Mouse (Mus musculus): ENCODE measurements around the gene Jph4. TPM values are rescaled to one million over a fixed set of nuclear protein-coding genes. Genes with fewer than 3 reads are reported as not detected.
A peak's percentile ranks its signal among the peaks of the same experiment; 100 is the strongest.

Gene Jph4
- polyA plus RNA-seq, 1 experiment from 2014 or later = 2.7 TPM

DNA sequence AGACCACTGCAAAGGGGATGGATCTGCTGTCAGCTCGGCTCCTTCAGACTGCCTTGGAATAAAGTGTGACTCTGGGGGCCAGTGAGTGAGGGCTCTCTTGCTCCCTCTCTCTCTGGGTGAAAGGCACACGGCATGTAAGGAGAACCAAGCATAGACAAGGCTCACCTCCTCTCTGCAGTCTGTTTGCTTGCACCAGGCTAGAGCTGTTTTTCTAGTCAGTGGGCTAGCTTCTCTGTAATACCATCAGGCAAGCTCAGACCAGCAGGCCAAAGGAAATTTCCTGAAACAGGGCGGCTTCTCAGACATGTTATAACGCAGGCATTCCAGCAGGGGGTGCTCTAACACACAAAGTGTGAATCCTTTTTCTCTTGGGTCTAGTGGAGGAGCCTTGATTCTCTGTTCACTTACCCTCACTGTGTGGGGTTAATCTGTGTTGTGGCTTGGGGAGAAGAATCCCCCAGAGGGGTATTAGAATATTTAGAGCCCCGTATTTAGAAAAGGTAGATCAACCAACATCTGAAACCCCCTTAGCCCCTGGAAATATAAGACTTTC is 31.7 kb upstream of the Jph4 start:
- 26% methylated on average over 5 of the region's 5 CpGs for WGBS
- Histone ChIP-seq H3K27ac (no peak overlapping the region), H3K9ac (no peak overlapping the region), H3K4me2 (no peak overlapping the region), H3K9me3 (no peaks in the 10 kb centered on the region), H3K4me3 (no peak overlapping the region), H3K36me3 (no peaks in the 10 kb centered on the region), H3K27me3 (no peaks in the 10 kb centered on the region), H3K4me1 (0 out of 2 replicates have a peak, but pooled peaks cover 3% of the 10 kb centered on the region)
- ATAC-seq (ENCODE audit: insufficient number of reproducible peaks, insufficient read depth, low FRiP score, low TSS enrichment, low read depth) = no peak

DNA sequence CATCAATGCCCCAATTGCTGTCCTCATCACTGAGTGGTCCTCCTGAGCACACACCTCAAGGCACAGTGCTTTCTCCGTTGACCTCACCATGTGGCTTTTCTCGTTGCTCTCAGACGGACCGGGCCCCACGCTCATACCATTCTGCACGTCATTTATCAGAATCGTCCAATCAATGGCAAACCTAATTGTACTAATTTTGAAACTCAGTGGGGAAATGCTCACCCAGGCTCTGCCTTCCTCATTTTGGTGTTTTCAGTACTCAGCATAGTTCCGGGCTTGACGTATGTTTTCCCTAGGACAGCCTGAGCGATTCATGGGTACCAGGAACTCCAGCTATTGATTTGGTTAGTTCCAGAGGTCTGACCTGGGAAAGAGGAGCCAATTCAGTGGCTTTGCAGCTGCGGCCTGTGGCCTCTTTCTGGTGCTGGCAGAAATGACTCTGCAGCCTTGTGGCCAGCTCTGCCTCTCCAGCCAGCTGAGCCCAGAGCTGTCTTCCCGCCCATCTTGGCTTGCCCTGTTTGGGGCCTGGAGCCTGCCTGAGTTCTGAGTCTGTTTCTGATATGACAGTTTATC is 30.2 kb upstream of the Jph4 start:
- Histone ChIP-seq H3K9ac (no peak overlapping the region), H3K4me1 (0 out of 2 replicates have a peak, but pooled peaks cover 3% of the 10 kb centered on the region), H3K36me3 (no peaks in the 10 kb centered on the region), H3K27me3 (no peaks in the 10 kb centered on the region), H3K27ac (no peak overlapping the region), H3K4me3 (no peak overlapping the region), H3K9me3 (no peaks in the 10 kb centered on the region), H3K4me2 (no peak overlapping the region)
- WGBS = 85% methylated on average over 12 of the region's 12 CpGs
- no peak for ATAC-seq (ENCODE audit: insufficient number of reproducible peaks, insufficient read depth, low FRiP score, low TSS enrichment, low read depth)

DNA sequence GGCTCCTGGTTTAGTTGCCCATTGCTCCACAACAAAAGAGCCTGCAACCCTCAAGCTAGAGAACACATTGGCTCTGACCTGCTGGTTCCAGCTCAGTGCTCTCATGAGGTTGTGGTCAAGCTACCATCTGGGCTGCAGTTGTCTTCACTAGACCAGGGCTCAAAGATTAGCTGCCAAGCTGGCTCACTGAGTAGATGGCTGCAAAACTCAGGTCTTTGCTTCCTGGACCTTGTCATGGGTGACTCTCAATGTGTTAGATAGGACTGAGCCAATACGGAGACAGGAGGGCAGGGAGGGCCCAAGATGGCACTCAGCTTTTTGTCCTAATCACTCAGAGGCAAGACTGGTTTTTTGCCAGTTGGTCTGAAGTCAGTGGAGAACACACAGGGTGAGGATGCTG is 29.6 kb upstream of the Jph4 start:
- WGBS = 88% methylated on average over 1 of the region's 1 CpGs
- ATAC-seq (ENCODE audit: insufficient number of reproducible peaks, insufficient read depth, low FRiP score, low TSS enrichment, low read depth) = no peak
- Histone ChIP-seq H3K4me3 (no peak overlapping the region), H3K27me3 (no peaks in the 10 kb centered on the region), H3K4me2 (no peak overlapping the region), H3K4me1 (0 out of 2 replicates have a peak, but pooled peaks cover 3% of the 10 kb centered on the region), H3K9me3 (no peaks in the 10 kb centered on the region), H3K27ac (no peak overlapping the region), H3K36me3 (no peaks in the 10 kb centered on the region), H3K9ac (no peak overlapping the region)

DNA sequence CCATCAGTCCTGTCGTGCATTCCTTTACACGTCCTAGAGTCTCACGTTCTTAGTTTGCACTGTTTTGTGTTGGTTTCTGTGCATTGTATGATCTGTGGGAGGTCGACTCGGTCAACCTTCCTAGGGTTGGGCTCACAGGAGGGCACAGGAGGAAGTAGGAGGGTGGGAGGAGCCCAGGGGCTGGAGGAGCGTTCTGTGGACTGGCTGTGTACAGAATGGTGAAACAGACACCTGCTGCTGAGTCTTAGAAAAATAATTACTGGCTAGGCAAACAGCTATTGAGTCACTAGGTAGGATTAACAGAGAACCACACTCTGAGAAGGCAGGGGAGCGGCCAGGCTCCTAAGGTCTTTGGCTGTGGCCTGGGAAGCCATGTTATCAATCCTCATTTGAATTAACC is 22.6 kb upstream of the Jph4 start:
- ATAC-seq (ENCODE audit: insufficient number of reproducible peaks, insufficient read depth, low FRiP score, low TSS enrichment, low read depth) = 0 out of 2 replicates have a peak, but pooled peaks have one; percentile 32
- H3K27me3 ChIP-seq = no peaks in the 10 kb centered on the region
- H3K9me3 ChIP-seq = no peaks in the 10 kb centered on the region
- no peak overlapping the region for H3K9ac ChIP-seq
- WGBS = 47% methylated on average over 7 of the region's 7 CpGs
- no peaks in the 10 kb centered on the region for H3K36me3 ChIP-seq
- no peak overlapping the region for H3K4me2 ChIP-seq
- no peak overlapping the region for H3K4me3 ChIP-seq
- H3K4me1 ChIP-seq = no peaks in the 10 kb centered on the region
- H3K27ac ChIP-seq = no peak overlapping the region

DNA sequence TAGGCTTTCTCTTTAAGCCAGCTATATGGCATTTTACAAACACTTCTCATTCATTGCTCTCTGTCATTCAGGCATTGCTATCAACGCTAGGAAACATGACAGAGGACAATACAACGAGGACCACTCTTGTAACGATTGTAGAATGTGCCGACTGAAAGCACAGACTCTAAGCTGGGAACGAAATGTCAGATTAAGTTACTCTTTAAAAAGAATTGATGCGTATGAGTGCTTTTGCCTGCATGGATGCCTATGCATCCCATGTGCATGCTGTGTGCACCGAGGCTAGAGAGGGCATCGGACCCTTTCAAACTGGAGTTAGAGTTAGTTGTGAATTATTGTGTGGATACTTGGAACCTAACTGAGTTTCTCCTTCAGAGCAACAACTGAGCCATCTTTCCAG is 18.9 kb upstream of the Jph4 start:
- WGBS = 75% methylated on average over 8 of the region's 8 CpGs
- Histone ChIP-seq H3K36me3 (no peaks in the 10 kb centered on the region), H3K4me1 (no peaks in the 10 kb centered on the region), H3K27ac (no peak overlapping the region), H3K4me3 (no peak overlapping the region), H3K27me3 (no peaks in the 10 kb centered on the region), H3K9ac (no peak overlapping the region), H3K9me3 (no peaks in the 10 kb centered on the region), H3K4me2 (no peak overlapping the region)
- no peak for ATAC-seq (ENCODE audit: insufficient number of reproducible peaks, insufficient read depth, low FRiP score, low TSS enrichment, low read depth)

DNA sequence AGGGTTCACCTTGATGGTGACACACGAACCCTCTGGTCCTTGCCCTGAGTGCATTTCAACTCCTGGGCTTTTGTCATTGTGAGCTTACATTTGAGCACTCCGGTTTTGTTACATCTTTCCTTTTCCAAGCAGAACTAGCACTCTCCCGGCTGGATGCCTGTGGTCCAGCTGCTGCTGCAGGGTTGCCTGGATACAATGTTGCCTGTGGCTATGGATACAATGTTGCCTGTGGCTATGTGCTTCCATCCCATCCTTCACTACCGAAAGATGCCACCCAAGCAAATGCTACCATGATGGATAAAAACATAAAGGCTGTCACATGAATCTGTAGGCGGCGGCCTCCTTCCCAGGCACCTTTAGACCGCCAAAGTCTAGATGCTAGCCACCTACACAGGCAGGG is 9.8 kb upstream of the Jph4 start:
- H3K27me3 ChIP-seq = no peaks in the 10 kb centered on the region
- peaks cover 13% of the 10 kb centered on the region for H3K4me1 ChIP-seq
- no peak overlapping the region for H3K9ac ChIP-seq
- H3K27ac ChIP-seq = no peak overlapping the region
- no peaks in the 10 kb centered on the region for H3K9me3 ChIP-seq
- no peaks in the 10 kb centered on the region for H3K36me3 ChIP-seq
- ATAC-seq (ENCODE audit: insufficient number of reproducible peaks, insufficient read depth, low FRiP score, low TSS enrichment, low read depth) = no peak
- WGBS = 82% methylated on average over 7 of the region's 7 CpGs
- H3K4me2 ChIP-seq = no peak overlapping the region
- no peak overlapping the region for H3K4me3 ChIP-seq

DNA sequence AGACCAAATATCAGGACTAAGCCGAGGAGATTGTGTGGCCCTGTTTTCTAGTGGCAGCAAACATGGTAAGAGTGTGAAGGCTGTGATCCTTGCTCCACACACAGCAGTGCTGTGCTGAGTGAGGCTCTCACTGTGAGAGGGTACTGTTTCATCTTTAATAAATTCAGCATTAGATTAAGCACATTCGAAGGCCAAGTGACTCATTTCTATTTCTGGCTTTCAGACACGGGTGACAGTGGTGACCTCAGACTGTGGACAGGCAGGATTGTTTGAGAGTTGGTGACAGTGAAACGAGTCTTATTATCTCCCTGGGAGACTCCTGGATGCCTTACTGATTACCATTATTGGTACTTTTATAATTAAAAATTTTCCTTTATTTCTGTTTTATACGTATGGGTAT is 9.0 kb upstream of the Jph4 start:
- no peaks in the 10 kb centered on the region for H3K9me3 ChIP-seq

DNA sequence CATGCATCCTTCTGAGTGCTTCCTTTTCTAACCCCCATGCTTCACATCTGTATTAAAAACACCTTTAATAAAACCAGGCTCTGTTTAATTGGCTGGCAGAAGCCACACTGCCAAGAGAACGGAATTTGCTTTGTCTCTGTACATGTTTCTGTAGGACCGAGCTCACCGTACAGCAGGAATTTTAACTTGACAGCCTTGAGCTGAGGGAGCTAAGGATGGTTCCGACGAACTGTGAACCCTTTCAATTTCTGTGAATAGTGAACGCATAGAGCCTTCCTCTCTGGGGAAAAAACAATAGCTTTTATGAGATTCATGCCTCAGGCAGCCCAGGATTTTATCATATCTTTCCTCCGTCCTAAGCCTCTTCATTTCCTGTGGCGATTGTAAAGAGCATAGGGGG is 5.6 kb upstream of the Jph4 start:
- Histone ChIP-seq H3K36me3 (no peaks in the 10 kb centered on the region), H3K4me2 (peak overlapping the region; percentile 45), H3K9me3 (no peaks in the 10 kb centered on the region), H3K4me1 (peaks cover 13% of the 10 kb centered on the region), H3K9ac (peak overlapping the region; percentile 33; the same call in 1 of the 2 replicates), H3K27ac (peak overlapping the region; percentile 39; the same call in 1 of the 2 replicates), H3K27me3 (peaks cover 7% of the 10 kb centered on the region), H3K4me3 (peak overlapping the region; percentile 12; the same call in 1 of the 2 replicates)
- 21% methylated on average over 8 of the region's 8 CpGs for whole genome bisulfite sequencing
- ATAC-seq (ENCODE audit: insufficient number of reproducible peaks, insufficient read depth, low FRiP score, low TSS enrichment, low read depth) = no peak

More for the DNA sequence above, 9.0 kb upstream of the Jph4 start:
- no peak for ATAC-seq (ENCODE audit: insufficient number of reproducible peaks, insufficient read depth, low FRiP score, low TSS enrichment, low read depth)
- no peak overlapping the region for H3K4me3 ChIP-seq
- no peaks in the 10 kb centered on the region for H3K36me3 ChIP-seq
- H3K27ac ChIP-seq = no peak overlapping the region
- WGBS = 77% methylated on average over 5 of the region's 5 CpGs
- no peaks in the 10 kb centered on the region for H3K27me3 ChIP-seq
- H3K9ac ChIP-seq = no peak overlapping the region
- H3K4me1 ChIP-seq = peaks cover 13% of the 10 kb centered on the region
- no peak overlapping the region for H3K4me2 ChIP-seq

DNA sequence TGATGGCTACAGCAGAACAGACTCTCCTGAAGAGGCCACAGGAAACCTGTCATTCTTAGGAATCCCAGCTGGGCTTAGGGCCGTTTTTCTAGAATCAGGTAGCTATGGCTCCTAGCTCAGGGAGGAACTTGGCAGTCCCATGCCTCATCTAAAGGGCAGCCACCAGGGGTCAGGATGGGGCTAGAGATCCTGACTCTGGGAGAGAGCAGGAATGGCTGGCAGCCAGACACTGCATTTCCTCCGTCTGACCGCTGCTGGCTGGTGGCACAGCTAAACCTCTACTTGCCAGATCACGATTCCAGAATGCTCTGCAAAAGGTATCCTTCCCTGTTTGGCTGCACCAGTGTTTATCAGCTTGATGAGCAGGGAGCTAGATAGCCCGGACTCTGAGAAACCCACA is 5.2 kb upstream of the Jph4 start:
- Histone ChIP-seq H3K36me3 (no peaks in the 10 kb centered on the region), H3K27me3 (peaks cover 11% of the 10 kb centered on the region), H3K4me3 (peak overlapping the region; percentile 12; the same call in 1 of the 2 replicates), H3K9me3 (no peaks in the 10 kb centered on the region), H3K4me2 (peak overlapping the region; percentile 45), H3K4me1 (peaks cover 16% of the 10 kb centered on the region), H3K9ac (peak overlapping the region; percentile 33; the same call in 1 of the 2 replicates), H3K27ac (peak overlapping the region; percentile 39; the same call in 1 of the 2 replicates)
- peak; percentile 75; the same call in 1 of the 2 replicates for ATAC-seq (ENCODE audit: insufficient number of reproducible peaks, insufficient read depth, low FRiP score, low TSS enrichment, low read depth)
- WGBS = 4% methylated on average over 5 of the region's 5 CpGs

DNA sequence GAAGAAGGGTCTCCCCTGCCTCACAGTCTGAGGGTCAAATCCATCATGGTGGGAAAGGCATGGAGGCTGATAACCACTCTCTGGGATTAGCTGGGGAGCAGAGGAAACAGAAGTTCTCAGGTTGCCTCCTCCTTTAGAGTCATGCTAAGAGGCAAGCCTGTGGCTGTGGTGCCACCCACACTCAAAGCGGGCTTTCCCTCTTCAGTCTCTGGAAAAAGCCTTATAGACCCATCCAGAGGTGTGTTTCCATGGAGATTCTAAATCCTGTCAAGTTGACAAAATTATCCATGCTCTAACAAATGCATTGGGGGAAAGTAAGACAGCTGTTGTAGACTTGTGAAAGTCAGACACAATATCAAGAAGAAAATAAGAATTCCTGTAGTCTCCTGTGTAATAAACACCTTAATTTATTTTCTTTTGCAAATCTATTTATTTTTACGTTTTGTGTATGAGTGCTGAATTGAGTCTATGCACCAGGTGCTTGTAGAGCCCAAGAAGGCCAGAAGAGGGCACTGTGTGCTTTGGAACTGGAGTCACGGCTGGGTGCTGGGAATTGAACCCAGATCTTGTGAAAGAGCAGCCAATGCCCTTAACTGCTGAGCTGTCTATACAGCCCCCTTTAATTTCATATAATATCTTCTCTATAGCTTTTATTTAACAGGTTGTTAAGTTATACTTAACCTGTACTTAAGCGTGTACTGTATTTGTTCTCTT is 2.8 kb upstream of the Jph4 start:
- H3K9ac ChIP-seq = no peak overlapping the region
- no peak overlapping the region for H3K27ac ChIP-seq
- no peaks in the 10 kb centered on the region for H3K9me3 ChIP-seq
- peaks cover 37% of the 10 kb centered on the region for H3K4me1 ChIP-seq
- no peak overlapping the region for H3K4me2 ChIP-seq
- ATAC-seq (ENCODE audit: insufficient number of reproducible peaks, insufficient read depth, low FRiP score, low TSS enrichment, low read depth) = no peak
- no peaks in the 10 kb centered on the region for H3K36me3 ChIP-seq
- no peak overlapping the region for H3K4me3 ChIP-seq
- H3K27me3 ChIP-seq = peaks cover 34% of the 10 kb centered on the region
- 72% methylated on average over 4 of the region's 4 CpGs for WGBS

DNA sequence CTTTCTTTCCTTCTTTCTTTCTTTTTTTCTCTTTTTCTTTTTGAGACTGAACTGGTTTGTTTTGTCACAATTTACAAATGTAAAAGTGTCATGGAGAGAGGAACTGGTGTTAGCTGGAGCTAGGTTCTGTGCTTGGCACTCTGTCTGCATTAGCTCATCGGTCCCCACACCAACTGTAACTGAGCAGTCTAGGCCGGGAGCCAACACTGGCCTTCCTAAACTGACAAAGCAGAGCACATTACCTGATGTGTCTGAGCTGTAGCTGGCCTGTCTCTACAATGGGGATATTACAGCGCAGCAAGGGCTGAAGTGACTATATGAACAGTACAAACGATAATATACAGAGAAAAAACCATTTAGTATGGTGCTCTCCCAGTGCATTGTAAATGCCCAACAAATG is 2.1 kb upstream of the Jph4 start:
- Histone ChIP-seq H3K4me2 (no peak overlapping the region), H3K4me3 (no peak overlapping the region), H3K27me3 (peaks cover 42% of the 10 kb centered on the region), H3K27ac (no peak overlapping the region), H3K4me1 (peaks cover 44% of the 10 kb centered on the region), H3K36me3 (no peaks in the 10 kb centered on the region), H3K9me3 (no peaks in the 10 kb centered on the region), H3K9ac (no peak overlapping the region)
- WGBS = 76% methylated on average over 4 of the region's 4 CpGs
- no peak for ATAC-seq (ENCODE audit: insufficient number of reproducible peaks, insufficient read depth, low FRiP score, low TSS enrichment, low read depth)

DNA sequence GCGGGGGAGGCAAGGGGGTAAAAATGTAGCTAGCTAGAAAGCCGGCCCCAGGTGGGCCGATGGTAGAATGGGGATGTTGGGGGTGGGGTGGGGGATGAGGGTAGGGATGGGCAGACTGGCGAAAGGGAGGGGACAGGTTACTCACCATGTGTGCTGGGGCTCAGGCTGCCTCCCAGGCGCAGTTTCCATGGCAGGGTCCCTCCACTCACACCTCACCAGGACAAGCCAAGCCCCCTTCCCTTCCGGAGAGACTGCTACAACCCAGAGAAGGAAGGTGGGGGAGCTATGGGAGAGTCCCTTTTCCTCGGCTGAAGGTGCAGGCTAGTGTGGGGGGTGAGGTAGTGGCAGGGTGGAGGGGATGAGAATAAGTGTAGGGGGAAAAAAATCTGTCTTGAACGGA is 889 bp downstream of the Jph4 start:
- Histone ChIP-seq H3K27ac (peak overlapping the region; percentile 16; the same call in 1 of the 2 replicates), H3K4me3 (peak overlapping the region; percentile 66), H3K4me1 (peaks cover 35% of the 10 kb centered on the region), H3K4me2 (peak overlapping the region; percentile 99), H3K9me3 (no peaks in the 10 kb centered on the region), H3K9ac (peak overlapping the region; percentile 77; the same call in 1 of the 2 replicates), H3K27me3 (peaks cover 68% of the 10 kb centered on the region), H3K36me3 (no peaks in the 10 kb centered on the region)
- WGBS = 3% methylated on average over 8 of the region's 8 CpGs
- ATAC-seq (ENCODE audit: insufficient number of reproducible peaks, insufficient read depth, low FRiP score, low TSS enrichment, low read depth) = no peak

All from embryonic facial prominence, embryonic 13.5 days (tissue).